Mouse (Mus musculus) ES-Bruce4 (cell line): ENCODE measurements around the gene Krtap2-4. TPM values are rescaled to one million over a fixed set of nuclear protein-coding genes. Genes with fewer than 3 reads are reported as not detected.

Source experiments
- H3K27ac ChIP-seq: 2 replicates; pipeline ENCODE4 v1.5.1; 2012; ENCODE audit warnings: low read length, inconsistent platforms; ENCODE audit not compliant: insufficient read depth
- H3K27me3 ChIP-seq: 2 replicates; pipeline ENCODE4 v1.6.1; 2012; ENCODE audit warnings: mild to moderate bottlenecking, low read length, inconsistent platforms; ENCODE audit not compliant: control insufficient read depth, poor library complexity, insufficient read depth, severe bottlenecking
- H3K36me3 ChIP-seq: 2 replicates; pipeline ENCODE4 v1.6.1; 2012; ENCODE audit warnings: inconsistent platforms, mild to moderate bottlenecking, low read length, moderate library complexity; ENCODE audit not compliant: control insufficient read depth, poor library complexity, insufficient read depth, severe bottlenecking
- H3K4me1 ChIP-seq: one replicate; pipeline ENCODE4 v1.8.1; 2011; ENCODE audit warnings: low read length; ENCODE audit not compliant: control insufficient read depth, insufficient read depth
- H3K4me3 ChIP-seq: 2 replicates; pipeline ENCODE4 v1.5.1; 2011; ENCODE audit warnings: low read depth, mild to moderate bottlenecking, low read length
- H3K9ac ChIP-seq: 2 replicates; pipeline ENCODE4 v1.6.1; 2012; ENCODE audit warnings: low read depth, mild to moderate bottlenecking, inconsistent platforms; ENCODE audit not compliant: poor library complexity, severe bottlenecking
- H3K9me3 ChIP-seq: replicated peaks from 2 replicates; pipeline ENCODE4 v1.6.1; 2012; ENCODE audit warnings: mild to moderate bottlenecking, low read length, inconsistent platforms; ENCODE audit not compliant: control insufficient read depth, poor library complexity, insufficient read depth, severe bottlenecking
- CTCF ChIP-seq: IDR thresholded peaks from one replicate; pipeline ENCODE4 v1.8.1; 2011; ENCODE audit warnings: low read depth, low read length
- EP300 ChIP-seq: IDR thresholded peaks from 2 replicates; pipeline ENCODE4 v1.6.1; 2011; ENCODE audit warnings: low read depth, low read length; ENCODE audit not compliant: insufficient read depth
- POLR2A ChIP-seq: IDR thresholded peaks from one replicate; pipeline ENCODE4 v1.8.1; 2011; ENCODE audit warnings: low read length; ENCODE audit not compliant: insufficient read depth
- polyA plus RNA-seq: library from polyadenylated mRNA; stranded (reverse); fragments of >200 nt; gene quantifications from 2 replicates; pipeline ENCODE4 v1.2.4, GENCODE M21; 2011; ENCODE audit warnings: low read depth; ENCODE audit not compliant: missing spikeins, insufficient read depth, insufficient read length

The Krtap2-4 gene
- polyA plus RNA-seq, 1 experiment, result not detected

GRCm38 (mm10) chr11:99590981-99591380, 23.7 kb downstream of the Krtap2-4 start, which contains the start of gene Krtap1-3:
Gene Krtap1-3, minus strand, starts transcription at chr11:99591339.
- Histone ChIP-seq H3K4me3 (no peak within 1 kb of the TSS), H3K4me1 (no peaks in the 10 kb centered on the region), H3K36me3 (no peaks in the 10 kb centered on the region), H3K27ac (no peak within 1 kb of the TSS), H3K9me3 (no peaks in the 10 kb centered on the region), H3K9ac (no peak within 1 kb of the TSS), H3K27me3 (no peaks in the 10 kb centered on the region)
- no peak for TF ChIP-seq CTCF
- TF ChIP-seq EP300, result no peak
- TF ChIP-seq POLR2A, result no peak

GRCm38 (mm10) chr11:99585096-99585495, 29.6 kb downstream of the Krtap2-4 start:
- no peaks in the 10 kb centered on the region for H3K4me1 ChIP-seq
- no peaks in the 10 kb centered on the region for H3K9me3 ChIP-seq
- H3K27me3 ChIP-seq, result no peaks in the 10 kb centered on the region
- no peak overlapping the region for H3K27ac ChIP-seq
- H3K9ac ChIP-seq, result no peak overlapping the region
- TF ChIP-seq EP300, result no peak
- no peak for TF ChIP-seq CTCF
- no peak for TF ChIP-seq POLR2A
- no peaks in the 10 kb centered on the region for H3K36me3 ChIP-seq
- no peak overlapping the region for H3K4me3 ChIP-seq

GRCm38 (mm10) chr11:99583245-99583704, 31.4 kb downstream of the Krtap2-4 start, which contains the start of gene Krtap1-4:
Gene Krtap1-4, minus strand, starts transcription at chr11:99583654.
- H3K27me3 ChIP-seq, result no peaks in the 10 kb centered on the region
- H3K9ac ChIP-seq, result no peak within 1 kb of the TSS
- H3K36me3 ChIP-seq, result no peaks in the 10 kb centered on the region
- no peak within 1 kb of the TSS for H3K4me3 ChIP-seq
- no peak within 1 kb of the TSS for H3K27ac ChIP-seq
- H3K9me3 ChIP-seq, result no peaks in the 10 kb centered on the region
- TF ChIP-seq CTCF (no peak), EP300 (no peak), POLR2A (no peak)
- no peaks in the 10 kb centered on the region for H3K4me1 ChIP-seq

- Histone ChIP-seq H3K36me3 (no peaks in the 10 kb centered on the region), H3K9ac (no peak overlapping the region), H3K4me3 (no peak overlapping the region), H3K27ac (no peak overlapping the region), H3K9me3 (no peaks in the 10 kb centered on the region), H3K27me3 (no peaks in the 10 kb centered on the region), H3K4me1 (no peaks in the 10 kb centered on the region)
- no peak for TF ChIP-seq EP300
- no peak for TF ChIP-seq POLR2A
- no peak for TF ChIP-seq CTCF
These were observed 33.1 kb downstream of the Krtap2-4 start for GRCm38 (mm10) chr11:99581564-99581963.

GRCm38 (mm10) chr11:99581051-99581450, 33.6 kb downstream of the Krtap2-4 start:
- H3K9me3 ChIP-seq, result no peaks in the 10 kb centered on the region
- H3K27me3 ChIP-seq, result no peaks in the 10 kb centered on the region
- TF ChIP-seq CTCF (no peak), POLR2A (no peak), EP300 (no peak)
- no peak overlapping the region for H3K9ac ChIP-seq
- no peak overlapping the region for H3K4me3 ChIP-seq
- H3K36me3 ChIP-seq, result no peaks in the 10 kb centered on the region
- H3K27ac ChIP-seq, result no peak overlapping the region
- H3K4me1 ChIP-seq, result no peaks in the 10 kb centered on the region

GRCm38 (mm10) chr11:99580636-99581035, 34.0 kb downstream of the Krtap2-4 start, which contains the start of gene Krtap1-5:
Gene Krtap1-5, minus strand, starts transcription at chr11:99581016.
- TF ChIP-seq POLR2A (no peak), EP300 (no peak), CTCF (no peak)
- Histone ChIP-seq H3K9ac (no peak within 1 kb of the TSS), H3K27ac (no peak within 1 kb of the TSS), H3K27me3 (no peaks in the 10 kb centered on the region), H3K4me3 (no peak within 1 kb of the TSS), H3K4me1 (no peaks in the 10 kb centered on the region), H3K36me3 (no peaks in the 10 kb centered on the region), H3K9me3 (no peaks in the 10 kb centered on the region)
